ENCODE assay signal across 8 mouse cellular contexts in genomic region chr7:34653731-34654440, GRCm38 (mm10). TPM values are rescaled to one million over a fixed set of nuclear protein-coding genes. Genes with fewer than 3 reads are reported as not detected.
DNase-seq lines count a peak whose midpoint lies in the region; ATAC-seq and TF ChIP-seq lines count a peak whose summit lies in the region.

No protein-coding gene starts in this region.

- H3K4me3 ChIP-seq in kidney, adult 2 months (ENCODE audit: insufficient read depth, low read depth, low read length), result peak overlapping the region; percentile 93
- peak overlapping the region; percentile 81 for H3K4me3 ChIP-seq in embryonic facial prominence, embryonic 14.5 days (ENCODE audit: low read depth, low read length)
- H3K4me3 ChIP-seq in hindbrain, embryonic 11.5 days (ENCODE audit: low read depth, low read length), result peak overlapping the region; percentile 91
- peak overlapping the region; percentile 56 for H3K4me3 ChIP-seq in liver, embryonic 13.5 days (replicated peaks)
- peak overlapping the region; percentile 64 for H3K4me3 ChIP-seq in olfactory bulb, adult 2 months (ENCODE audit: insufficient read depth, low read depth, low read length)

- H3K9me3 ChIP-seq in embryonic facial prominence, embryonic 14.5 days (ENCODE audit: control insufficient read depth, low read length), result no peaks in the 10 kb centered on the region
- H3K9me3 ChIP-seq in hindbrain, embryonic 11.5 days (ENCODE audit: control insufficient read depth, low read length), result no peaks in the 10 kb centered on the region
- H3K9me3 ChIP-seq in liver, embryonic 13.5 days (replicated peaks), result no peaks in the 10 kb centered on the region

- no peaks in the 10 kb centered on the region for H3K4me1 ChIP-seq in kidney, adult 2 months (ENCODE audit: control insufficient read depth, insufficient read depth, low read length)
- peaks cover 8% of the 10 kb centered on the region; the same call in 1 of the 2 replicates for H3K4me1 ChIP-seq in embryonic facial prominence, embryonic 14.5 days (ENCODE audit: control insufficient read depth, insufficient read depth, low read length)
- peaks cover 6% of the 10 kb centered on the region; the same call in 1 of the 2 replicates for H3K4me1 ChIP-seq in hindbrain, embryonic 11.5 days (replicated peaks; ENCODE audit: control insufficient read depth, insufficient read depth, low read length)
- no peaks in the 10 kb centered on the region; the same call in 1 of the 2 replicates for H3K4me1 ChIP-seq in liver, embryonic 13.5 days (replicated peaks)
- H3K4me1 ChIP-seq in olfactory bulb, adult 2 months (ENCODE audit: control insufficient read depth, insufficient read depth, low read length), result peaks cover 18% of the 10 kb centered on the region

- H3K27me3 ChIP-seq in kidney, adult 2 months (replicated peaks; ENCODE audit: control insufficient read depth, insufficient read depth, low read length), result no peaks in the 10 kb centered on the region
- no peaks in the 10 kb centered on the region for H3K27me3 ChIP-seq in embryonic facial prominence, embryonic 14.5 days (replicated peaks; ENCODE audit: control insufficient read depth, insufficient read depth, low read length)
- H3K27me3 ChIP-seq in hindbrain, embryonic 11.5 days (ENCODE audit: control insufficient read depth, insufficient read depth, low read length), result no peaks in the 10 kb centered on the region; the same call in 1 of the 2 replicates
- peaks cover 60% of the 10 kb centered on the region for H3K27me3 ChIP-seq in liver, embryonic 13.5 days

- H3K4me2 ChIP-seq in embryonic facial prominence, embryonic 14.5 days (ENCODE audit: low read depth, low read length), result peak overlapping the region; percentile 77
- H3K4me2 ChIP-seq in hindbrain, embryonic 11.5 days (replicated peaks; ENCODE audit: low read depth, low read length), result peak overlapping the region; percentile 74
- H3K4me2 ChIP-seq in liver, embryonic 13.5 days, result peak overlapping the region; percentile 63

- peak; percentile 35 for DNase-seq in kidney, adult 2 months
- no peak for DNase-seq in kidney, adult 9 months
- DNase-seq in R1 (ENCODE audit: low read depth, low spot score), result peak; percentile 47
- peak; percentile 74 for DNase-seq in embryonic facial prominence, embryonic 14.5 days (ENCODE audit: low spot score)
- peak; percentile 73 for DNase-seq in hindbrain, embryonic 11.5 days (ENCODE audit: low spot score)
- no peak for DNase-seq in liver, embryonic 13.5 days

- no peak for TF ChIP-seq CTCF in kidney, adult 2 months (conservative IDR thresholded peaks at IDR 0.05; ENCODE audit: insufficient read depth, insufficient read length, low read depth, low read length)
- TF ChIP-seq CTCF in olfactory bulb, adult 2 months (IDR thresholded peaks at IDR 0.05; ENCODE audit: insufficient read depth, low read depth, low read length), result no peak

- WGBS in kidney, adult 2 months, result 1% methylated on average over 62 of the region's 64 CpGs
- WGBS in embryonic facial prominence, embryonic 14.5 days, result under 1% methylated on average over 25 of the region's 64 CpGs
- 0% methylated on average over 19 of the region's 64 CpGs for WGBS in hindbrain, embryonic 11.5 days
- WGBS in liver, embryonic 13.5 days (ENCODE audit: insufficient replicate concordance), result under 1% methylated on average over 56 of the region's 64 CpGs
- WGBS in olfactory bulb, adult 2 months, result under 1% methylated on average over 59 of the region's 64 CpGs

- no peak for TF ChIP-seq POLR2A in kidney, adult 2 months (IDR thresholded peaks at IDR 0.05; ENCODE audit: low read depth, low read length)
- no peak for TF ChIP-seq POLR2A in olfactory bulb, adult 2 months (IDR thresholded peaks at IDR 0.05; ENCODE audit: insufficient read depth, low read depth, low read length)

- H3K9ac ChIP-seq in embryonic facial prominence, embryonic 14.5 days (ENCODE audit: low read depth, low read length), result peak overlapping the region; percentile 96
- peak overlapping the region; percentile 97 for H3K9ac ChIP-seq in hindbrain, embryonic 11.5 days (ENCODE audit: low read depth, low read length)
- peak overlapping the region; percentile 36; the same call in 1 of the 2 replicates for H3K9ac ChIP-seq in liver, embryonic 13.5 days

- peak; percentile 45 for ATAC-seq in embryonic facial prominence, embryonic 14.5 days (ENCODE audit: low read depth)
- ATAC-seq in hindbrain, embryonic 11.5 days (ENCODE audit: low FRiP score), result peak; percentile 61
- no peak for ATAC-seq in liver, embryonic 13.5 days (ENCODE audit: low read depth)
- no peak for ATAC-seq in inflammation-experienced regulatory T-cells, adult 6 months

- H3K36me3 ChIP-seq in kidney, adult 2 months (ENCODE audit: control insufficient read depth, insufficient read depth, low read length), result no peaks in the 10 kb centered on the region
- H3K36me3 ChIP-seq in embryonic facial prominence, embryonic 14.5 days (ENCODE audit: control insufficient read depth, insufficient read depth, low read length), result peaks cover 14% of the 10 kb centered on the region
- H3K36me3 ChIP-seq in hindbrain, embryonic 11.5 days (ENCODE audit: control insufficient read depth, insufficient read depth, low read length), result peaks cover 5% of the 10 kb centered on the region; the same call in 1 of the 2 replicates
- no peaks in the 10 kb centered on the region for H3K36me3 ChIP-seq in liver, embryonic 13.5 days

- no peak overlapping the region for H3K27ac ChIP-seq in kidney, adult 2 months (ENCODE audit: insufficient read depth, low read depth, low read length)
- peak overlapping the region; percentile 99 for H3K27ac ChIP-seq in embryonic facial prominence, embryonic 14.5 days (replicated peaks; ENCODE audit: low read depth, low read length)
- peak overlapping the region; percentile 99 for H3K27ac ChIP-seq in hindbrain, embryonic 11.5 days (ENCODE audit: low read depth, low read length)
- no peak overlapping the region for H3K27ac ChIP-seq in liver, embryonic 13.5 days
- H3K27ac ChIP-seq in olfactory bulb, adult 2 months (ENCODE audit: insufficient read depth, low read depth, low read length), result no peak overlapping the region

RNA-seq across cellular contexts. Expression of gene Kctd15, which starts 2.6 kb away (rescaled TPM):
- 18.3 and 19.8 TPM in 2 replicates for polyA plus RNA-seq in kidney, adult 2 months (2012; rRNA removed)
- 13.7 and 15.7 TPM in 2 replicates for polyA plus RNA-seq in embryonic facial prominence, embryonic 14.5 days (2014; fragmentation: Nextera tagmentation; extraction: Ambion mirVana)
- 12.2 and 17.0 TPM in 2 replicates for polyA plus RNA-seq in hindbrain, embryonic 11.5 days (2014; fragmentation: Nextera tagmentation; extraction: Ambion mirVana)
- 0.96 and 1.1 TPM in 2 replicates for polyA plus RNA-seq in liver, embryonic 13.5 days (2015; fragmentation: Nextera tagmentation; extraction: Ambion mirVana)
- polyA plus RNA-seq in olfactory bulb, adult 2 months (2012; ENCODE audit: insufficient read depth, insufficient read length, low replicate concordance, missing spikeins), result not detected in 2 replicates
- polyA plus RNA-seq in inflammation-experienced regulatory T-cells, adult 6 months (2017; shearing (Covaris generic)), result not detected

Comparison
In these comparisons a context has a peak if more than half of its experiments do, and no peak if none do; other contexts are left out.
1. DNase-seq: peak in kidney, adult 2 months (single experiment), R1 (single experiment), embryonic facial prominence, embryonic 14.5 days (single experiment) and hindbrain, embryonic 11.5 days (single experiment); none in kidney, adult 9 months (single experiment) and liver, embryonic 13.5 days (single experiment).
2. H3K27ac ChIP-seq: peak in embryonic facial prominence, embryonic 14.5 days (single experiment) and hindbrain, embryonic 11.5 days (single experiment); none in kidney, adult 2 months (single experiment), liver, embryonic 13.5 days (single experiment) and olfactory bulb, adult 2 months (single experiment).
3. ATAC-seq: peak in embryonic facial prominence, embryonic 14.5 days (single experiment) and hindbrain, embryonic 11.5 days (single experiment); none in liver, embryonic 13.5 days (single experiment) and inflammation-experienced regulatory T-cells, adult 6 months (single experiment).
4. H3K9ac ChIP-seq: peak in every context shown above with its lines; median percentile 97 in hindbrain, embryonic 11.5 days; 96 in embryonic facial prominence, embryonic 14.5 days; 36 in liver, embryonic 13.5 days.
5. Peak in every context shown above with its lines, with median percentiles within 50 percentile points of each other: H3K4me3 ChIP-seq and H3K4me2 ChIP-seq.